Mouse (Mus musculus): Measurements from ENCODE around the gene Asgr2. TPM values are rescaled to one million over a fixed set of nuclear protein-coding genes. Genes with fewer than 3 reads are reported as not detected.
"Not testable (repeated sequence)": the region's sequence is repeated elsewhere in the genome, so short reads cannot be mapped to it uniquely, and the experiment has no call there.

Asgr2 gene
- total RNA-seq (2021), result not detected

DNA sequence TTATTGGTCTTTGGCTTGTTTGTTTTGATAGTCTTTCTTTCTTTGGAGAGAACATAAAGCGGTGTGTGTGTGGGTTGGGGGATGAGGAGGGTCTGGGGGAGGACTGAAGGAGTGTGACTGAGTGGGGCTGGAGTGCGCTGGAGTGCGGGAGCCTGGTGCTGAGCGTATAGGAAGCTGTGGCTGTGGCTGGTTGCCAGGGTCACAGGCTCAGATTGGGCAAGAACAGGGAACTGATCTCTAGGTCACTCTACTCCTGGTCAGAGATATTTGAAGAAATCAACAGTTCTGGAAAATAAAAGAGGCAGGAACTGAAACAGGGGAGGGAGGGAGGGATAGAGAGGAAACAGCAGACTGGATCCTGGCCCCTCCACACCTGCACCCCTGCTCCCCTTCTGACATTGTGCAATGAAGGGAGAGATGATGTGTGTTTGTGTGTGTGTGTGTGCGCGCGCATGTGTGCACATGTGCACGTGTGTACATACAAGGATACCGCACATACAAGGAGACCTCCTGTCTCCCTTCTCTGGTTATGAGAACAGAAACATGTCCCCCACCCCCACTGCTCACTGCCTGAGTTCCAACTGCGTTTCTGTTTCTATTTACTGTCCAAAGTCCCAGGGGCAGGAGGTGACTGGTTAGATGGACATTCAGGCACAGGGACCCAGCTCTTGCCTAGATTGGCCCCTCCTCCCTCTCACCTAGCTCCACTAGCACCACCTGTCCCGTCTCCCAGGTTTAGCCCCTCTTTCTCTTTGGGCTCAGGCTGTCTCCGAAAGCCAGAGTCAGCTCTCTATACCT is at the start of gene Asgr2:
Asgr2 (plus strand) TSS at position 659 of the 798 bp plus-strand sequence.
- no peak for DNase-seq (ENCODE audit: low spot score in 2 of 2)
- intact Hi-C loops (cut with DNase I), result no loop called here

DNA sequence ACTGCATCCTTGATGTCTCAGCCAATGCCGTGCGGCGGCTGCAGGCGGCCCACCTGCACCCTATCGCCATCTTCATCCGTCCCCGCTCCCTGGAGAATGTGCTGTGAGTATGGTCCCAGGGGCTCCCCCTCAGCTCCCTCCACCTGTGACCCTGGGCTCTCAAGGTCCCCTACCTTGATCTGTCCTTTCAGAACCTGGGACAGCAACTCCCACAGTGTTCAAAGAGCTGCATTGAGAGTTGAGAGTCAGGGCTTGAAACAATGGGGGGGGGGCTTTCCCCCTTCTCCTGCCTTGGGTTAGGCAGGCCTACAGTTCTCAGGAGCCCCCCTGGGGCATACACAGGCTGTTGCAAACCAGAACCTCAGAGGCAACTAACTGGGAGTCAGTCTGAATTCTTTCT is 48.8 kb upstream of the Asgr2 start:
- intact Hi-C loops (cut with DNase I), result no loop called here
- no peak for DNase-seq (ENCODE audit: low spot score in 2 of 2)

DNA sequence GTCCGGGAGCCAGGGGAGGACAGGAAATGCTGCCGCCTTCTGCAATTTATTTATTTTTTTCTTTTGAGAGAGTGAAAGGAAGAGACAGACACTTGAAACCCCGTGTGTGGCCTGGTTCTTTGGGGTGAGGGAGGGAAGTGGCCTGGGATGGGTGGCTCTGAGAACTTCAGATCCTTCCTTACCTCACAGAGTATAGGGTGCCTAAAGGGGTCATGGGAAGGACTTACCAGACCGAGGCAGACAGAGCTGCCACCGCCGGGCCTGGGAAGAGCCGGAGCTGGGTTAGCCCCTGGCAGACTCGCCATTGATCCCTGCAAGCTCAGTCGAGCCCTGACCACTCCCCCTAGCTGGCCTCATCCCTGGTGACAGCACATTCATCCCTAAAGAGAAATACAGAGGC is 47.0 kb upstream of the Asgr2 start:
- intact Hi-C loops (cut with DNase I), result no loop called here
- DNase-seq (ENCODE audit: low spot score in 2 of 2), result no peak

DNA sequence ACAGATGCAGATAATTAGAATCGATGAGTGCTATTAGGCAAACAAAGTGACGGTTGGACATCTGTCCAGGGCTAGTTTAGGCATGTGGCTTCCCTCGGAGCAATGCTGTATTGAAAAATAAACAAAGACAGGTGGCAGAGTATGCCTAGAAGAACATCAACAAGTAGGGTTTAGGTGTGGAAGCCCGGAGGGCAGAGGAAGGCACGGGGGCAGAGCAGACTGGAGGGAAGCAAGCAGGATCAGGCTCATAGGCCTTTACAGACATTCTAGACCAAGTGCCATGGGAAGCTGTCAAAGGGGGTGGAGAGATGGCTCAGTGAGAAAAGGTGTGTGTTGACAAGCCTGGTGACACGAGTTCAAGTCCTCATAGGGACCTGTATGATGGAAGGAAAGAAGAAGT is 43.1 kb upstream of the Asgr2 start:
- intact Hi-C loops (cut with DNase I), result no loop called here
- DNase-seq (ENCODE audit: low spot score in 2 of 2), result no peak

DNA sequence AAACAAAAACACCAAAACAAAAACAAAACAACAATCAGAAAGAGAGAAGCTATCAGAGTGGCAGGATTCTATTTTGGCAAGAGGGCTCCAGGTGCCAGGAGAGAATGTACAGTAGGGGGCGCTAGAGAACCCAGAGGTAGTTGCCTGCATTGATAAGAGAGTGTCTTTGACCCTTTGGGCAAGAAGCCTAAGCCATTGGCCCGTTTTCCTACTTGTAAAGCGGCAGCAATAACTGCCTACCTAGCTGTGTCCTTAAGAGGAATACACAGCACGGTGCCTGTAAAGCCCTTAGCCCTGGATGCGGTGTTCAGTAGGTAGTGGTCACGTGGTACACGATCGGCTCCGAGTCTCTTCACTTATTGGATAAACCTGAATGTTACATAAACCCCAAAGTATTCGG is 42.6 kb upstream of the Asgr2 start:
- no peak for DNase-seq (ENCODE audit: low spot score in 2 of 2)
- intact Hi-C loops (cut with DNase I), result no loop called here

DNA sequence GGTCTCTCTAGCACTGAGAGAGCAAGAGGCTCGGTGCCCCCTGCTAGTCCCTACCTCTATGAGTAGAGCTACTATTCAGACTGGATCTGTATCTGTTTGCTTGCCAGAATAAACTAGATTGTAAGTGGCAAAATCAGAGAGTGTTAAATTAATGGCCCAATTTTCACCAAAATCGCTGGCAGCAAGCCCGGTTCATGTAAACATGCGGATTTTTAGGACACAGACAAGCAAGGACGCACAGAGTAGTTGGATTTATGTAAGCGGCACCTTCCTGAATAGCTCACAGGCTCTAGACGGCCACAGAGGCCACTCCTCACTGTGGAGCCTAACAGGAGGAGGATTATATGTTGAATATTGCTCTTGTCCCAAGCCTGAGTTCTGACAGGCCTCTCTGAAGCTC is 39.3 kb upstream of the Asgr2 start:
- no peak for DNase-seq (ENCODE audit: low spot score in 2 of 2)
- intact Hi-C loops (cut with DNase I), result no loop called here

DNA sequence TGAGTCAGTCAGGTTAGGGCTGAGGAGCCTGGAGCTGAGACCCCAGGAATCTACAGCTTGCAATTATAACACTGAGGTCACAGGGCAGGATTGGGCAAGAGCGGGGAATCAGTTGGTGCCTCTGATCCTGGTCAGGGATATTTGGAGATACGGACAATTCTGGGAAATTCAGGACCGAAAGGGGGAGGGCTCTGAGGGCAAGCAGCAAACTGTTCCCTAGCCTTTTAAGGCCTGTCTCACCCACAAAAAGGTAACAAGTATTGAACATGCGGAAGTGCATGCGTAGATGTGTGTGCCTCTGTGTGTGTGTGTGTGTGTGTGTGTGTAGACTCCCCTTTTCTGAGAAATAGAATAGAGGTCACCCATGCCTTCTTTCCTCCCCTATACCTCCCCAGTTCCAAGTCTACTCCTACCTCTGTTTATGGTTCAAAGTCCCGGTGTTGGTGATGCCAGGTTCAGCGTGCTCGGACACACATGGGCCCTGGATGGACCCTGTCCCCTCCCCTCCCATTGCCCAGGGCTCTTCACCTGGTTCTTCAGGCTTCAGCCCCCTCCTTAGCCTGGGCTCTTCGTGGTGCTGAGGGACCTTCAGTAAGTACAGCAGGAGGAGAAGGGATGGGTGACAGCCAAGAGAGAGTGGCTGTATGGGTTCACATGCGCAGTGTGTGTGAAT is 38.4 kb upstream of the Asgr2 start, which contains the start of gene Asgr1:
Asgr1 (plus strand) TSS at position 188 of the 673 bp plus-strand sequence.
- intact Hi-C loops (cut with DNase I), result no loop called here
- DNase-seq (ENCODE audit: low spot score in 2 of 2), result no peak

DNA sequence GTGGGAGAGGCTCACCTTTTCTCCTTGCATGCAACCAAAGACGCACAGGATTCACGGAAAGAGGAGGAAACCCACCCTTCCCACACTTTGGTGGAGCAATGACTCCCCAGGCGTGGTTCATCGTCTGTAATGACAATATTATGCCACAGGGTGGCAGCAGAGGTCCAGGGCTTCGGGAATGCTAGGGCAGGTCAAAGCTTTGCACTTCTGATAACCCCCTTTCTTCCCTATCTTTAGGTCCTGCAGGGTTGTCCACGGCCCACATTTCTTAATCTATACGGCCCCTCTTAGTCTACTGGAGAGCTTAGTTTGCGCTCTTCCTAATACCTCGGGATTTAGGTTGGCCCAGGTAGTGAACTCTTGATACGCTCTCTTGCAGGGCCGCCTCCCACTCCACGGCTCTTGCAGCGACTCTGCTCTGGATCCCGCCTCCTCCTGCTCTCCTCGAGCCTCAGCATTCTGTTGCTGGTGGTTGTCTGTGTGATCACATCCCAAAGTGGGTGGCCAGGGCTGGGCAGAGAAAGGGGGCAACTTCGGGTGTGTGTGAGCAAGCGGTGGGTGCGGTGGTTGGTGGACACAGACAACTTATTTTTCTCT is 36.7 kb upstream of the Asgr2 start:
- DNase-seq (ENCODE audit: low spot score in 2 of 2), result peak in 1 of 2 experiments; percentile 55
- intact Hi-C loops (cut with DNase I), result loop anchor here (5.0 kb wide), 1 partner anchor 157 kb away; the partner anchor contains the start of gene Slc16a11

DNA sequence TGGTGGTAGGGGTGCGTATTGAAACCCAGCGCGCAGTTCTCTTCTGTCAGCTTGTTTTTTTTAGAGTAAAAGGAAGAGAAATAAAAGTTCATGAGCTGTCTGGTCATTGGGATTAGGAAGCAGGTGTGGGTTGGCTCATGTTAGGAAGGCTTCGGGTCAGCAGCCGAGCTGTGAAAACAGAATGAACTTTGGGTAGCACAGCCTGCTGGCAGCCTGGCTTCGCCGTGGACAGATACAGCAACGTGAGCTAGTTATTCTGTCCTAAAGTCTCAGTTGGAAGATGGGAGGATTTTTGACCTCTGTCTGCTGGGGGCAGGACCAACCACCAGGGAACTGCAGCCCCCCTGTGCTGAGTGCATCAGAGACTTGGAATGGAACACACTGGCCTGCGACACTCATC is 34.6 kb upstream of the Asgr2 start:
- intact Hi-C loops (cut with DNase I), result loop anchor here (5.0 kb wide), 1 partner anchor 154 kb away; the partner anchor contains the start of gene Slc16a11
- no peak for DNase-seq (ENCODE audit: low spot score in 2 of 2)

DNA sequence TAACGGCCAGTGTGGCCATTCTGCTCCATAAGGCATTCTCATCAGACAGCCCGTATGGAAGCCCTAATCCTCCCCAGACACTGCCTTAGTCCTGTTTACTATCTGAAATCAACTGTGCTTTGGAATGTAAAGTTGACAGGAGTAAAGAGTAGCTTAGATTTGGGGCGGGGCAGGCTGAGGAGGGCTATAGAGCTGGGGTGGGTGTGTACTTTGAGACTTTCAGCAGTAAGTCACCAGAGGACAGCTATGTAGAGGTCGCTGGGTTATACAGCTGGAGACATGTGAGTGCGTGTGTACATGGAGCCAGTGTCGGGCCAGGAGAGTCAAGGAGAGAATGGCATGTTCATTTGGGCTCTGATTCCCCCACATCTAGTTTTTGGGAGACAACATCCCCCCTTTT is 32.5 kb upstream of the Asgr2 start:
- intact Hi-C loops (cut with DNase I), result loop anchor here (5.0 kb wide), 1 partner anchor 152 kb away; the partner anchor contains the start of gene Slc16a11
- DNase-seq (ENCODE audit: low spot score in 2 of 2), result no peak

DNA sequence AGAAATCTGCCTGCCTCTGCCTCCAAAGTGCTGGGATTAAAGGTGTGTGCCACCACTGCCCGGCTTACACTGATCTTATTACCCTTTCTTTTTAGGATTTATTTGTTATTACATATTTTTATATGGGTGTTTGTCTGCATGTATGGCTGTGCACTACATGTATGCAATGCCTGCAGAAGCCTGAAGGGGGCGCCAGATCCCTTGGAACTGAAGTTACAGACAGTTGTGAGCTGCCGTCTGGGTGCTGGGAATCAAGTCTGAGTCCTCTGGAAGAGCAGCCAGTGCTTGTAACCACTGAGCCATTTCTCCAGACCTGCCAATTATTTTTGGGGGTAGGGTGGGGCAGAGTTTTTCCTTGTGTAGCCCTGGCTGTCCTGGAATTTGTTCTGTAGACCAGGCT is 29.4 kb upstream of the Asgr2 start:
- intact Hi-C loops (cut with DNase I), result no loop called here
- DNase-seq (ENCODE audit: low spot score in 2 of 2), result no peak

DNA sequence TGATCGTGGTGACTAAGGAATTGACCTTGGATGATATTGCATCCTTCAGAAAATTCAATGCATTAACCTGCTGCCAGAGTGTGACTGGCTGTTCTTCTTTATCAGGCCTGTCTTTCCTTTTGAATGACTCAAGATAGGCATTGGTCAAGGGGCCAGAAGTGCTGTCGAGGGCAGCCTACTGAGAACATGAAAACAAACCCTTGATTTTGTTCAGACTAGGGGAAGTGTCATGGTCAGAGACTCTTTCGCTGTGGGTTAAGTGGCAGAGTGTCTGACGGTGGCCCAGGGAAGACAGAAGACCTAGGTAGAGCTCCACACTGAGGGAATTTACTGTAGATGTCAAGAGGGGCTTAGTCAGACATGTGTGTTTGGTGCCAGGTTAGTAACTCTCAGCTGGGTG is 25.7 kb upstream of the Asgr2 start:
- no peak for DNase-seq (ENCODE audit: low spot score in 2 of 2)
- intact Hi-C loops (cut with DNase I), result no loop called here

DNA sequence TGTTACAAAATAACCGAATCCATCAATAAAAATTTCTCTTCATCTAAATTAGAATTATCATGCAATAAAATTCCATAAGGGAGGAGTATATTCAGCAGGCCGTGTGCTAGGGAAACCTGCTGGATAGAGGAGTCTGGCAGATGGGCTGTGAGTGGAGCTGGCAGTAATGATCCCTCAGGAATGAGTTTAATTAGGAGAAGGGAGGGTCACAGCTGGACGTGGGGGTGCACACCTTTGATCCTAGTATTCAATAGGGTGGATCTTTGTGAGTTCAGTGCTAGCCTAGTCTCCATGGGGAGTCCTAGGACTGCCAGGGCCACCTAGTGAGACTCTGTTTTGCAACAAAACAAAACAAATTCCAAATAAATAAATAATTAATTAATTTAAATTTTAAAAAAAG is 24.2 kb upstream of the Asgr2 start:
- intact Hi-C loops (cut with DNase I), result no loop called here
- DNase-seq (ENCODE audit: low spot score in 2 of 2), result no peak

DNA sequence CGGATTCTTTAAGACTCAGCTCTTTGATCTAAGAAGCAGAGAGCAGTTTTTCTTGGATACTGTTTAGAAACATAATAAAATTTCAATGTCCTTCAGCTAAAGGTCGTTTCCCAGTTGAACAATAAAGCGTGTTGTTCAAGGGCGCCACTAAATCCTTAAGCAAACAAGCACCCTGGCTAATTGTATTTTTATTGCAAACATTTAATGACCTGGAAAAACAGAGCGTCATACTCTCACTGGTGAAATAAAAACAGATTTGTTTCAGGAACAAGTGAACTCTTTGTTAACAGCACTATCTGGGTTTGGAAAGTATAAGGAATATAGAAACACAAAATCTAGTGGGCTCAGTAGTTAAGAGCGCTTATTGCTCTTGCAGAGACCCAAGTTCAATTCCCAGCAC is 22.4 kb upstream of the Asgr2 start:
- intact Hi-C loops (cut with DNase I), result loop anchor here (10.0 kb wide), 1 partner anchor 265 kb away; no protein-coding TSS in a partner anchor
- no peak for DNase-seq (ENCODE audit: low spot score in 2 of 2)

DNA sequence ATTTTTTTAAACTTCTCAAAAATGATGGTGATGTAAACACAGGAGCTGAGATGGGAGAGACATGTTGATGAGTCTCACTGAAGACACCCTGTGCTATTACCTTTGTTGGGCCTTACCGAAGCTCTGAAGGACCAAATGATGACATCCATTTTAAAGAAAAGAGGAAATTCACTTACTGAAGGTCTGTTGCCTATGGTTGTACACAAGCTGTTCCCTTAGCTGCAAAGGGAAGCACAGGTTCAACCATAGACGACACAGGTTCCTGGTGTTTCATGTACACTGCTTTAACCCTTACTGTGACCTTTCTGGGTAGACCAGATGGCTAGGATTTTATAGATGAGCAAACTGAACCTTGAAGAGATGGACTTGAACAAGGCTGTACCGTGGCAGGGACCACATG is 21.8 kb upstream of the Asgr2 start:
- intact Hi-C loops (cut with DNase I), result loop anchor here (10.0 kb wide), 1 partner anchor 264 kb away; no protein-coding TSS in a partner anchor
- not testable (repeated sequence) for DNase-seq (ENCODE audit: low spot score in 2 of 2)

DNA sequence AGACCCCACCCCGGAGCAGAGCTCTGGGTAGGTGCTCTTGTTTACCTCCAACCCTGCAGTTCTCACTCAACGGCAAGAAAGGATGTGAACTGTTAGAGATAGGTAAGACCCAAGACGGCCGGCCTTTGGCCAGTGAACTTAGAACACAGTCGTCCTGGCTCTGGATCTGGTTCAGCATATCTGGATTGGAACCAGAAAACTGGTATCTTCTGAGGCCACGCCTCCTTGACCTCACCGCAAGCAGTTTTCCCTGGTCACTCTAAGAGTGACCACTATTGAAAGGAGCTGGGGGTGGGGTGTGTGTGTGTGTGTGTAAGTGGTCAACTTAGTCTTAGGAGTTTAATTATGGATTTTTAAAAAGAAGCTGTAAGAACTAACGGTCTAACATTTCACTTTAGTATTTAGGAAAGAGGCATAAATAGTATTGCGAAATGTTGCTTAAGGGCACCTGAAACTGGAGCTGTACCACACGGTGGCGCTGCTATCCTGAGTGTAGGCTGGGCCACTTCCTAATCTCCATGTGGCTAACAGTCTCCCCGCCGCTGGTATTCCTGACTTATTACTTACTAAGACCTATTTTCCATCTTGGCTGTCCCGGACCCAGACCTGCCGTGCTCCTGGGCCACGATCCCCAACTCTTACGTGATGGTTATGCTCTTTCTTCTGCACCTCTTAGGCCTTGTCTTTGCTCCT is 17.9 kb upstream of the Asgr2 start:
- DNase-seq (ENCODE audit: low spot score in 2 of 2), result peak; percentile 63 to 68
- intact Hi-C loops (cut with DNase I), result loop anchor here (1.0 to 10.0 kb wide), 3 partner anchors 105 to 260 kb away; no protein-coding TSS in a partner anchor

DNA sequence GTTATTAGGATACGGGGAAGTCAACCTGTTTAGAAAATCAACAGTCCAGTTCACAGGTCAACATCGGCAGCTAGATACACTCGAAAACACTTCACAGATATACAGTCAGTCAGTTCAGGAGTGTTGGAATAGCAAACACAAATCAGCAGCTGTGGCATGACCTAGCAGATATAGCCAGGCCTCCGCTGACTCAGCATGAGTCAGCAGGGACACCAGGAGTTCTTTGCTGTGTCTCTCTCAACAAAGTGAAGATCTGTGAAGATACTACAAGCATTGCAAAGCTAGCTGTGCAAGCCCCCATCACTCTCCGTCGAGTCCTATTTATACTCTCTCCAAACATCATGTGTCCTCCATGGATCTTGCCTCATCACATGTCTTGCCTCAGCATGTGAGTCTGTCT is 16.9 kb upstream of the Asgr2 start:
- DNase-seq (ENCODE audit: low spot score in 2 of 2), result no peak

DNA sequence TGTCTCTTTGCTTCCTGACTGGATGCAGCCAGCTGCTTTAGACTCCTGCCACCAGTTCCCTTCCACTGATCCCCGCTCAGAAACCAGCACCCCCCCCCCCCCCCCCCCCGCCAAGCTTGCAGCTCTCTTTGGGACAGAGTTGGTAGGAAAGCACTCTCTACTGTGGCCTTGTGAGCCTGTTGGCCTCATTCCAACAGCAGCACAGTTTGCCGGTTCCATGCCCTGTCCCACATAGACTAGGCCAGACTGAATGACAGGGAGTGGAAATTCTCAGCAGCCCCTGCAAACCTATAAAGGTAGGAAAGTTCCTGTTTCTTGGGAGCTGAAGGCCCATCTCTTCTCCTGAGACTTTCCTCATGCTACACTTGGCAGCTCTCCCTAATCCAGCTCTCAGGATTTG is 15.0 kb upstream of the Asgr2 start:
- no peak for DNase-seq (ENCODE audit: low spot score in 2 of 2)
- intact Hi-C loops (cut with DNase I), result loop anchor here (10.0 kb wide), 1 partner anchor 257 kb away; no protein-coding TSS in a partner anchor

More for the DNA sequence above, 16.9 kb upstream of the Asgr2 start:
- intact Hi-C loops (cut with DNase I), result loop anchor here (2.0 to 10.0 kb wide), 2 partner anchors 125 to 259 kb away; no protein-coding TSS in a partner anchor

DNA sequence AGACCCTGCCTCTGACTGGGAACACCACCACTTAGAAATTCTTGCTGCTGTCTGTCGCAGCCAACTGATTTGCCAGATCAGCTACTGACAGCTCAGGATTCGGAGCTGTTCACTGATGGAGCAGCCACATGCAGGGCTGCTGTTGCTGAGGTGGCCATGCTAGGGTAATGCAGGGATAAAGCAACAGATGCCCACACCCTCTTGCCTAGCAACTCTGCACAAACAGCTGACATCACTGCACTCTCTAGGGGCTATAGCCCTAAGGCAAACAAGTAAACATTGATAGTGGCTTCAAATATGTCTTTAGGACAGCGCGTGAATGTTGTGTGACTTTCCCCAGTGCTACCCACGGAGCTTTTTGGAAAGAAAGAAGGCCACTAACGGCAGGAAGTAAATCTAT is 13.3 kb upstream of the Asgr2 start:
- intact Hi-C loops (cut with DNase I), result loop anchor here (10.0 kb wide), 1 partner anchor 256 kb away; no protein-coding TSS in a partner anchor
- no peak for DNase-seq (ENCODE audit: low spot score in 2 of 2)
